Mouse (Mus musculus) cerebellum, adult 2 months (tissue): Measurements from ENCODE around the gene Shisa7.

ENCODE experiments used
- CTCF ChIP-seq: fragments of 200-500 bp; IDR thresholded peaks from 2 replicates; pipeline ENCODE4 v1.5.1; 2011; ENCODE audit warnings: low read depth, mild to moderate bottlenecking, control low read depth, low read length, moderate library complexity, borderline replicate concordance; ENCODE audit not compliant: insufficient read depth
- POLR2A ChIP-seq: fragments of 200-500 bp; IDR thresholded peaks from 2 replicates; pipeline ENCODE4 v1.6.1; 2011; ENCODE audit warnings: low read length, control low read depth, borderline replicate concordance; ENCODE audit not compliant: insufficient read depth

- TF ChIP-seq POLR2A (no peak), CTCF (no peak)
Observed at GRCm38 (mm10) chr7:4844245-4844916, at the start of gene Shisa7.
